Mouse (Mus musculus) erythroblast, embryonic 14.5 days (primary cell): ENCODE measurements at regions not wholly inside any gene's neighbourhood (a gene's known extent, or its start where the extent isn't known, plus 50 kb on each side); places are given as distances from the start of the nearest gene placed in this dataset.

ENCODE experiments used
- H3K27me3 ChIP-seq: 2 replicates; pipeline ENCODE4 v1.6.1; 2012; ENCODE audit warnings: inconsistent platforms; ENCODE audit not compliant: control insufficient read depth
- H3K36me3 ChIP-seq: 2 replicates; pipeline ENCODE4 v1.6.1; 2012; ENCODE audit warnings: mild to moderate bottlenecking, inconsistent platforms; ENCODE audit not compliant: control insufficient read depth
- H3K4me1 ChIP-seq: 2 replicates; pipeline ENCODE4 v1.6.1; 2012; ENCODE audit warnings: inconsistent platforms; ENCODE audit not compliant: control insufficient read depth
- H3K4me3 ChIP-seq: replicated peaks from 2 replicates; pipeline ENCODE3; 2012; ENCODE audit warnings: moderate library complexity, mild to moderate bottlenecking, inconsistent platforms
- H3K9me3 ChIP-seq: 2 replicates; pipeline ENCODE4 v1.6.1; 2012; ENCODE audit warnings: low read length, inconsistent platforms, mixed read lengths; ENCODE audit not compliant: control insufficient read depth
- GATA1 ChIP-seq: IDR thresholded peaks from 2 replicates; pipeline ENCODE4 v1.6.1; 2012; ENCODE audit warnings: low read length, inconsistent platforms, mixed read lengths
- TAL1 ChIP-seq: IDR thresholded peaks from 3 replicates; pipeline ENCODE4 v1.6.1; 2012; ENCODE audit warnings: low read length, inconsistent platforms, mixed read lengths

DNA sequence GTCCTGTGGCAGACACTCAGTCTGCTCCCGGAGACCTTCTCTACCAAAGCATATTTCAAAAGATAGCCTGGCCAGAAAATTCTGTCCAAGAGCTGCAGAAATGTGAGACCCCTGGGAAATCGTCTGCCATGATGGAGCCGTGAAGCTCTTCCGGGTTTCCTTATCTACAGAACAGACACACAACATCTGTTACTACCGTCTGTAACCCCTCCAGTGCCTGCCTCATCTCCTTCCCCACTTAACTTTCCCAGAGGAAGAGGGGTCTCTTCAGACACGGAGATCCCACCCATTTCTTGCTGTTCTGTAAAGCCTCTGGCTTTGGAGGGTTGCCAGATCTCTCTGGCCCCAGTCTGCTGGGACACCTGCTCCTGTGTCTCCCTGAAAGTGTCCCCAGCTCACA lies 156.2 kb upstream of the Kcnab2 start:
- no peak for TF ChIP-seq GATA1
- TF ChIP-seq TAL1, result no peak
- Histone ChIP-seq H3K4me1 (no peaks in the 10 kb centered on the region), H3K9me3 (peaks cover 19% of the 10 kb centered on the region), H3K4me3 (no peak overlapping the region), H3K27me3 (no peaks in the 10 kb centered on the region), H3K36me3 (no peaks in the 10 kb centered on the region)

DNA sequence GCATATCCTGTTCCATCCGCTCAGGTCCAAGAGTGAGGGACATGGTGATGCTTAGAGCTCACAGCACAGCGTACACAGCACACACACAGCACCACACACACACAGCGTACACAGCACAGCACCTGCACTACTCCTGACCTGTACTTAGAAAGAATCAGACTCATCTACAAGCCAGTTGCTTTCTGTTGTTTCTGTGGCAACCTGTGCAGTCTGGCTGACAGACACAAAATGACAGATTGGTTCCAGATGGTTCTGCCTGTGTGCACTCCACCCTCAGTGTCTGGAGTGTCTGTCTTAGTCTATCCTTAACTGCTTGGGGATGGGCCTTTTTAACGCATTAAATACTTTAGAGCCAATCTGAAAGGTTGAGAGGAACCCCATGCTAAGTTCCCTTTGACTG lies 150.4 kb upstream of the Kcnab2 start:
- H3K4me3 ChIP-seq, result no peak overlapping the region
- H3K9me3 ChIP-seq, result peaks cover 8% of the 10 kb centered on the region
- TF ChIP-seq TAL1 (no peak), GATA1 (no peak)
- no peaks in the 10 kb centered on the region for H3K4me1 ChIP-seq
- no peaks in the 10 kb centered on the region for H3K36me3 ChIP-seq
- H3K27me3 ChIP-seq, result no peaks in the 10 kb centered on the region

DNA sequence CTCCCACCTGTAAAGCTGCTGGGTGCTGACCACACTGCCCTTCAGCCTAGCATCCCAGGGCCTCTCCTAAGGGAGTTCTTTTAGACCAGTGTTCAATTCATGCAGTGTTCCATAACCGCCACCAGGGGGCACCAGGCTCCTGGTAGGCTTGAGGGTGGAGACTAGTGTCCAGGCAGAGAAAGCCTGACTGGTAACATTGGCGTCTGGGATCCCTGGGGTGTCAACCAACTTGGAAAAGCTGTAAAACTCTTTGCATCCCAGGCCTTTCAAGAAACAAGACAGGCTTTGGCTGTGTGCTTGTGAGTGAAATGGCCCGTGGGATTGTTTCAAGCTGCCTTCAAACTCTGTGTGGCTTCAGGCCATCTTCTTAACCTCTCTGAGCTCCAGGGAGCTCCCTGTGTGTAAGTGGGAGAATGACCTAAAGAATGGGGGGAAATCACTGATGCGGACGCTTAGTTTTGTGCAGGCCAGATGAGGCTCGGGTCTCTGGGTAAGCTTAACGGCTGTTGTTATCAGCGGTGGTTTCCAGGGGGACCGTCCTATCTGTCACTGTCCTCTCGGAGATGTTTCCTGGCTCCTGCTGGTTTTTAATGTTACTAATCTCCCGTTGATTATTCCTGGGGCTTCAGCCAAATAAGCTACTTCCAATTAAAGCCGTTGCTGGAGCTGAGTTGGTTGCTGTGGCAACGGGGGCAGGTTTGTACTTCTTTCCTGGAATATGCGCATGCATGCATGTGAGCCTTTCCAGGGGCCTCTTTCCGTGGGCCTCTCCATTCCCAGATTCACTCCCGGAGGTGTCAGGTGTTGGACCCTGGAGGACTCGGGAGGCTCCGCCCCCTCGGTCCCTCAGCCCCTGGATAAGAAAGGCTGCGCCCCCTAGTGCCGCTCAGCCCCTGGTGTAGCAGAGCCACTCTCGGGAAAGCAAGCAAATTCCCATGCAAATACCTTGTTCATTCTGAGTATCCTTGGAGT lies 147.6 kb upstream of the Kcnab2 start:
- no peak for TF ChIP-seq TAL1
- no peak for TF ChIP-seq GATA1
- no peaks in the 10 kb centered on the region for H3K36me3 ChIP-seq
- H3K27me3 ChIP-seq, result no peaks in the 10 kb centered on the region
- no peaks in the 10 kb centered on the region for H3K4me1 ChIP-seq
- H3K9me3 ChIP-seq, result peaks cover 5% of the 10 kb centered on the region
- H3K4me3 ChIP-seq, result no peak overlapping the region

- no peak for TF ChIP-seq GATA1
- H3K9me3 ChIP-seq, result peaks cover 9% of the 10 kb centered on the region
- H3K36me3 ChIP-seq, result no peaks in the 10 kb centered on the region
- no peaks in the 10 kb centered on the region for H3K27me3 ChIP-seq
- H3K4me3 ChIP-seq, result no peak overlapping the region
- no peaks in the 10 kb centered on the region for H3K4me1 ChIP-seq
Measured at GRCm38 (mm10) chr4:152622022-152622777, 144.5 kb upstream of the Kcnab2 start.

GRCm38 (mm10) chr4:152617636-152618035 lies 140.0 kb upstream of the Kcnab2 start:
- TF ChIP-seq GATA1 (no peak), TAL1 (no peak)
- H3K4me1 ChIP-seq, result no peaks in the 10 kb centered on the region
- H3K9me3 ChIP-seq, result peaks cover 43% of the 10 kb centered on the region
- no peak overlapping the region for H3K4me3 ChIP-seq
- H3K36me3 ChIP-seq, result no peaks in the 10 kb centered on the region
- no peaks in the 10 kb centered on the region for H3K27me3 ChIP-seq

DNA sequence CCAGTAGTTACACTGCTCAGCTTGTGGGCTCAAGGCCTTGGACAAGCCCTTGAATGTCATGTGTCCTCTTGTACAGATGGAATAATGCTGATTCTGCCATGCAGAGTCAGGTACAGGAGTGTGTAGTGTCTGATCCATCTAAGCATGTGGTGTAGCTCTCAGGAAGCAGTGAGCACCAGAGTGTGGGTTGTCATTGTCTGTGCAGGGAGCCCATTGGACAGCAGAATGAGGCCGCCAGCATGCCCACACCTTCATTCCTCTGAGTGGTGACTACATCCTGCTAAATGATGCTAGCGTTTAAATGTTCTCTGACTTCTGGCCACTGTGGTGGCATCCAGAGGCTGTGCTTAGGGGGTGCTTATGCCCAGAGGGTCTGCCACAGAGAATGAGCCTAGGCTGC lies 137.5 kb upstream of the Kcnab2 start:
- Histone ChIP-seq H3K36me3 (no peaks in the 10 kb centered on the region), H3K4me1 (no peaks in the 10 kb centered on the region), H3K9me3 (peaks cover 54% of the 10 kb centered on the region), H3K27me3 (no peaks in the 10 kb centered on the region), H3K4me3 (no peak overlapping the region)
- TF ChIP-seq GATA1 (no peak), TAL1 (no peak)

- no peaks in the 10 kb centered on the region for H3K36me3 ChIP-seq
- TF ChIP-seq GATA1, result no peak
- no peak for TF ChIP-seq TAL1
Measured at GRCm38 (mm10) chr4:152614356-152615100, 136.9 kb upstream of the Kcnab2 start.

More at GRCm38 (mm10) chr4:152614356-152615100, 136.9 kb upstream of the Kcnab2 start:
- Histone ChIP-seq H3K27me3 (no peaks in the 10 kb centered on the region), H3K4me1 (no peaks in the 10 kb centered on the region), H3K4me3 (no peak overlapping the region), H3K9me3 (peaks cover 58% of the 10 kb centered on the region)
